Mouse (Mus musculus) forebrain, embryonic 10.5 days (tissue): ENCODE results near the gene Fcnb. TPM values are rescaled to one million over a fixed set of nuclear protein-coding genes. Genes with fewer than 3 reads are reported as not detected.

ENCODE experiments used
- DNase-seq: peaks from one replicate; pipeline ENCODE4 v3.0.0-alpha.2; 2017; ENCODE audit warnings: low spot score; ENCODE audit errors: extremely low spot score
- H3K27ac ChIP-seq: fragments of 300-500 bp; sonication (generic); 2 replicates; pipeline ENCODE4 v1.5.1; 2016; ENCODE audit warnings: mild to moderate bottlenecking
- H3K27me3 ChIP-seq: fragments of 300-500 bp; sonication (generic); 2 replicates; pipeline ENCODE4 v1.6.1; 2016; ENCODE audit warnings: mild to moderate bottlenecking; ENCODE audit not compliant: poor library complexity, severe bottlenecking
- H3K36me3 ChIP-seq: fragments of 300-500 bp; sonication (generic); replicated peaks from 2 replicates; pipeline ENCODE4 v1.6.1; 2016; ENCODE audit warnings: mild to moderate bottlenecking, moderate library complexity
- H3K4me1 ChIP-seq: fragments of 300-500 bp; sonication (generic); 2 replicates; pipeline ENCODE4 v1.6.1; 2016
- H3K4me3 ChIP-seq: fragments of 300-500 bp; sonication (generic); 2 replicates; pipeline ENCODE4 v1.5.1; 2016; ENCODE audit warnings: mild to moderate bottlenecking, moderate library complexity
- H3K9me3 ChIP-seq: fragments of 300-500 bp; sonication (generic); 2 replicates; pipeline ENCODE4 v1.6.1; 2016; ENCODE audit warnings: mild to moderate bottlenecking, moderate library complexity
- WGBS: fragments of 180-500 bp; shearing (Covaris S2); methylation state at CpG from one replicate; pipeline ENCODE4 v1.1.7; 2016; 5-methylcytosine and 5-hydroxymethylcytosine counted together
- polyA plus RNA-seq: library from polyadenylated mRNA; unstranded; fragments of >200 nt; fragmentation: Nextera tagmentation; extraction: Ambion mirVana; gene quantifications from 2 replicates; pipeline ENCODE4 v1.2.1, GENCODE M21; 2016

The Fcnb gene
- polyA plus RNA-seq: not detected in 2 replicates

GRCm38 (mm10) chr2:28084768-28085167 is at the start of gene Fcnb:
Fcnb (minus strand) TSS chr2:28084885.
- DNase-seq: no peak
- Histone ChIP-seq H3K4me1 (peaks cover 11% of the 10 kb centered on the region), H3K9me3 (no peaks in the 10 kb centered on the region), H3K4me3 (no peak within 1 kb of the TSS), H3K27me3 (no peaks in the 10 kb centered on the region), H3K36me3 (no peaks in the 10 kb centered on the region), H3K27ac (no peak within 1 kb of the TSS)
- WGBS: 93% methylated on average over 3 of the region's 3 CpGs

DNA sequence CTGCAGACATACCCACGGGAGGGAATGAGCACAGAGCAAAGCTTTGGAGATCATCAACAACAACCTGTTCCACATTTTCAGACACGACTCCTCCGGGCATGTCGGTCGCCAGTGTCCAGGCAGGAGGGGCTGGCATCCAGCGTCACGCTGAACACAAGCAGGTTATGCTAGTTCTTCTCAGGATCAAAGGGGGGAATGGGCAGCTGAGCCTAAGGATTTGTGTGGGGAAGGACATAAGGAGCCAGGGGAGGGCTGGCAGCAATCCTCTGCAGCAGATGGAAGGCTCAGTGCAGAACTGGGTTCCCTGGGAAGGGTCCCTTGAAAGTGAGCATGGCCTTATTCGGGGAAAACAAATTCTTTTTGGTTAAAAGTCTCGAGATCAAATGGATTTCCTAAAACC is 49.1 kb upstream of the Fcnb start:
- H3K4me1 ChIP-seq: peaks cover 8% of the 10 kb centered on the region; the same call in 1 of the 2 replicates
- no peaks in the 10 kb centered on the region for H3K27me3 ChIP-seq
- H3K9me3 ChIP-seq: no peaks in the 10 kb centered on the region
- 88% methylated on average over 9 of the region's 9 CpGs for WGBS
- DNase-seq: no peak
- no peaks in the 10 kb centered on the region for H3K36me3 ChIP-seq
- no peak overlapping the region for H3K4me3 ChIP-seq
- H3K27ac ChIP-seq: no peak overlapping the region

GRCm38 (mm10) chr2:28132117-28132516 is 47.4 kb upstream of the Fcnb start:
- Histone ChIP-seq H3K36me3 (no peaks in the 10 kb centered on the region), H3K4me3 (no peak overlapping the region), H3K27ac (no peak overlapping the region), H3K9me3 (no peaks in the 10 kb centered on the region), H3K27me3 (no peaks in the 10 kb centered on the region), H3K4me1 (peaks cover 8% of the 10 kb centered on the region; the same call in 1 of the 2 replicates)
- WGBS: 84% methylated on average over 4 of the region's 4 CpGs
- no peak for DNase-seq

- Histone ChIP-seq H3K4me3 (no peak overlapping the region), H3K4me1 (no peaks in the 10 kb centered on the region), H3K27me3 (no peaks in the 10 kb centered on the region), H3K27ac (no peak overlapping the region), H3K36me3 (no peaks in the 10 kb centered on the region), H3K9me3 (peaks cover 13% of the 10 kb centered on the region; the same call in 1 of the 2 replicates)
- WGBS: 86% methylated on average over 12 of the region's 12 CpGs
- no peak for DNase-seq
Observed at GRCm38 (mm10) chr2:28126763-28127438, 42.2 kb upstream of the Fcnb start.

DNA sequence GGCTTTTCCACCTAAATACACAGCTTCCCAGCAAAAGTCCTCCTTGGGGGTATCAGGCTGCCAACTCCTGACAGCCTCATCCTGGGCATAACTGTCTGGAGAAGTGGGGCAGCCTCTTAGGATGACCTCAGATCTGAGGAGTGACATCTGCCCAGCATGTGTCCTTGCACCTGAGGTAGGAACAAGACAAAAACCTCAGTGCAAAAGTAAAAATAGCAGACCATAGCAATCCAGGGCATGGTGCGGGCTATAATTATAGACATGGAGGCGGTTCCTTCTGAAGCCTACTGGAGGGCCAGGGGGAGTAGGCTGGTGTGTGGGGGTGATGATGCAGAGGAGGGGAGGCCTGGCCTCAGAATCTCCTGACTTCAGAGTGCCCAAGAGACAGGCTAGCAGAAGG is 39.2 kb upstream of the Fcnb start:
- Histone ChIP-seq H3K4me3 (no peak overlapping the region), H3K27ac (no peak overlapping the region), H3K27me3 (no peaks in the 10 kb centered on the region), H3K4me1 (0 out of 2 replicates have a peak, but pooled peaks cover 2% of the 10 kb centered on the region), H3K9me3 (peaks cover 15% of the 10 kb centered on the region; the same call in 1 of the 2 replicates), H3K36me3 (no peaks in the 10 kb centered on the region)
- 91% methylated on average over 2 of the region's 2 CpGs for WGBS
- no peak for DNase-seq

DNA sequence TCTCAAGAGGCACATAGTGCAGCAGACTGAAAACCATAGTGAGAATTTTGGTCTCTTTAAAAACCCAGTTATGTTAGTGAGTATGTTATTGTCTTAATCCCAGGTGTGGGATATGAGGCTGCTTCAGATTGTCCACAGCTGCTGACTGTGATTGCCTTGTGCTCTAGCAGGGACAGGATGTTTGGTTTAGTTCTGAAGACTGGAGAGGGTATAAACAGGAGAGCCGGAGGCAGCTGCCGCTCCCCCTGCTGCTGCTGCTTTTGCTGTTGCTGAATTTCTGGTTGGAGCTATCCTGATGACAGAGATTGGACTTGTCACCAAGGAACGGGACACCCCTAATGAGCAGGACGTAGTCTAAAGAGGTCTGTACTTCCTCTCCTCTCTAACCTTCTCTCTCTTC is 36.6 kb upstream of the Fcnb start:
- 93% methylated on average over 4 of the region's 4 CpGs for WGBS
- Histone ChIP-seq H3K27ac (no peak overlapping the region), H3K9me3 (peaks cover 15% of the 10 kb centered on the region; the same call in 1 of the 2 replicates), H3K4me3 (no peak overlapping the region), H3K4me1 (peaks cover 17% of the 10 kb centered on the region), H3K36me3 (no peaks in the 10 kb centered on the region), H3K27me3 (no peaks in the 10 kb centered on the region)
- DNase-seq: no peak

DNA sequence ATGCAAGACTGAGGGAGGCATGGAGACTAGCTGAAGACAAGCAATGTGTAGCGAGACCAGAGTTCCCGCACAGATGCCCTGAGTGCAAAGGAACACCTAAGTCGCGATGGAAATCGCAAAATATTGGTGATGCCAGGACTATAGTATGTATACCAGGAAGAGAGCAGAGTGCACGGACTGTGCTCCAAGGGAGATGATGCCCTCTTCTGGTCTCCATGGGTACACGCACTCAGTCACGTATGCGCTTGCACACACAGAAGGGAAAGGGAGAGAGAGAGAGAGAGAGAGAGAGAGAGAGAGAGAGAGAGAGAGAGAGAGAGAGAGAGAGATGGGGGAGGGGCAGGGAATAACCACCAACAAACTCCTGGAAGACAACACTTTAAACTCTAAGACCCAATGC is 35.7 kb upstream of the Fcnb start:
- H3K4me3 ChIP-seq: no peak overlapping the region
- WGBS: 88% methylated on average over 9 of the region's 9 CpGs
- no peaks in the 10 kb centered on the region for H3K27me3 ChIP-seq
- DNase-seq: no peak
- peaks cover 15% of the 10 kb centered on the region; the same call in 1 of the 2 replicates for H3K9me3 ChIP-seq
- no peak overlapping the region for H3K27ac ChIP-seq
- peaks cover 21% of the 10 kb centered on the region for H3K4me1 ChIP-seq
- H3K36me3 ChIP-seq: no peaks in the 10 kb centered on the region

GRCm38 (mm10) chr2:28118518-28119116 is 33.9 kb upstream of the Fcnb start:
- H3K4me1 ChIP-seq: peaks cover 35% of the 10 kb centered on the region
- 74% methylated on average over 6 of the region's 6 CpGs for WGBS
- DNase-seq: no peak
- no peak overlapping the region for H3K27ac ChIP-seq
- H3K36me3 ChIP-seq: no peaks in the 10 kb centered on the region
- no peak overlapping the region for H3K4me3 ChIP-seq
- peaks cover 15% of the 10 kb centered on the region; the same call in 1 of the 2 replicates for H3K9me3 ChIP-seq
- 0 out of 2 replicates have a peak, but pooled peaks cover 3% of the 10 kb centered on the region for H3K27me3 ChIP-seq

DNA sequence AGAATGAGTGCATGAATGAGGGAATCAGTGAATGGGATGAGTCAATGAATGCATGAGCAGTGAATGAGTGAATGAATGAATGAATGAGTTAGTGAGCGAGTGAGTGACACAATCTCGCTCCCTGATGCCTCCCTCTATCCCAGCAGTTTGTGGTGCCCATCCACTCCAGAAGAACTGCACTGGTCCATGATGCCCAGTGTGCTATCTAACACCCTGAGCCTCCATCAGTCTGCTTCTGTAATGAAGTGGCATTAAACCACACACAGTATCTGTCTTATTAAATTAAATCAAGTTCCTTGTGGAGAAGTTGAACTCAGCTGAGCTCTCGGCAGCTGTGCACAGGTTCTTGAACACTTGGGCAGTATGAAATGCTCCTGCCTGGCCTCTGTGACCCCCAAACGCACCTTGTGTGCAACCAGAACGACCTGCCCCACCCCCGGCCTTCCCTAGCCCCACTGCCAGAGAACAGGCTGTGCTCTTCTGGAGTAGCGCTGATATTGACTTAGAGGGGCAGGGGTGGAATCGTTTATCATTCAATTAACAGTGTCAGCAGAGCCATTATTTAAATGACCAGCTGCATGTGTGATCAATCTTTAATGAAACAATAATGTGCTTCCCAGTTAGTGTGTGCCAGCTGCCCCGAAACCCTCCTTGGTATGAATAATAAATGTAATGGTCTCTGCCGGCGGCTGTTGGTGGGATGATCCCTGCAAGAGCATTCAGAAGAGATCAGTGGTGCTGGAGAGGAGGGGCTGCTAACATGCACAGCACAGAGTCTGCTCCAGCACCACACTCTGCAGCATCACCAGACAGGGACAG is 33.0 kb upstream of the Fcnb start:
- Histone ChIP-seq H3K4me1 (peaks cover 39% of the 10 kb centered on the region), H3K9me3 (peaks cover 9% of the 10 kb centered on the region; the same call in 1 of the 2 replicates), H3K27me3 (0 out of 2 replicates have a peak, but pooled peaks cover 3% of the 10 kb centered on the region), H3K4me3 (no peak overlapping the region), H3K36me3 (no peaks in the 10 kb centered on the region), H3K27ac (no peak overlapping the region)
- no peak for DNase-seq
- 70% methylated on average over 11 of the region's 11 CpGs for WGBS

DNA sequence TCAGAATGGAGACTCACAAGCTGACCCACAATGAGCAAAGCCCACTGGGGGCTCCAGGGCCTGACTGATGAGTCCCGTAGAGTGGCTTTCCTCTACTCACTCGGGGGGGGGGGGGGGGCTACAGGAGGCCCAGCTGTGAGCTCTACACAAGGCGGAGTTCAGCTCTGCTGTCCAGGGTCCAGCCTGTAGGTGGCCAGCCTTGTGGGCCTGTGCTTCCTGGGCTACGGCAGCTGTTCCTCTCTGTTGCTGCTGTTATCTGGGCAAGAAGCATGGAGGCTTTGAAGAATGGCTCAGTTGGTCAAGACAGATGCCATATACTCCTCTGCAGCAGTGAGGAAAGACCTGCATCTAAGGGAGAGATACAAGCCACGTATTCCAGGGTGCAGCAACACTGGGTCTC is 24.1 kb upstream of the Fcnb start:
- WGBS: 69% methylated on average over 5 of the region's 5 CpGs
- peaks cover 28% of the 10 kb centered on the region for H3K4me1 ChIP-seq
- H3K36me3 ChIP-seq: no peaks in the 10 kb centered on the region

GRCm38 (mm10) chr2:28106002-28106401 is 21.3 kb upstream of the Fcnb start:
- no peak for DNase-seq
- H3K4me3 ChIP-seq: no peak overlapping the region
- H3K9me3 ChIP-seq: no peaks in the 10 kb centered on the region
- no peaks in the 10 kb centered on the region for H3K27me3 ChIP-seq
- no peak overlapping the region for H3K27ac ChIP-seq
- H3K4me1 ChIP-seq: peaks cover 7% of the 10 kb centered on the region
- no peaks in the 10 kb centered on the region for H3K36me3 ChIP-seq
- 75% methylated on average over 2 of the region's 2 CpGs for WGBS

More for the DNA sequence above, 24.1 kb upstream of the Fcnb start:
- no peaks in the 10 kb centered on the region for H3K27me3 ChIP-seq
- H3K27ac ChIP-seq: no peak overlapping the region
- no peak overlapping the region for H3K4me3 ChIP-seq
- DNase-seq: no peak
- H3K9me3 ChIP-seq: no peaks in the 10 kb centered on the region

- WGBS: 51% methylated on average over 2 of the region's 2 CpGs
- Histone ChIP-seq H3K27ac (no peak overlapping the region), H3K4me3 (no peak overlapping the region), H3K36me3 (no peaks in the 10 kb centered on the region), H3K27me3 (peaks cover 21% of the 10 kb centered on the region), H3K4me1 (peaks cover 13% of the 10 kb centered on the region), H3K9me3 (no peaks in the 10 kb centered on the region)
- no peak for DNase-seq
Observed at GRCm38 (mm10) chr2:28103653-28104052, 19.0 kb upstream of the Fcnb start.
